Mouse (Mus musculus): Measurements from ENCODE around the gene Slc35g2. TPM values are rescaled to one million over a fixed set of nuclear protein-coding genes. Genes with fewer than 3 reads are reported as not detected.
A peak's percentile ranks its signal among the peaks of the same experiment; 100 is the strongest.

The Slc35g2 gene
- polyA plus RNA-seq, 1 experiment from 2014 or later: 9.6 TPM

- no peak for ATAC-seq (ENCODE audit: insufficient number of reproducible peaks, low FRiP score)
- Histone ChIP-seq H3K9me3 (replicated peaks) (no peaks in the 10 kb centered on the region), H3K27me3 (replicated peaks) (no peaks in the 10 kb centered on the region), H3K27ac (ENCODE audit: poor library complexity, severe bottlenecking) (no peak overlapping the region), H3K4me2 (no peak overlapping the region), H3K4me3 (no peak overlapping the region), H3K9ac (no peak overlapping the region), H3K36me3 (peaks cover 2% of the 10 kb centered on the region; the same call in 1 of the 2 replicates), H3K4me1 (replicated peaks) (peaks cover 3% of the 10 kb centered on the region; the same call in 1 of the 2 replicates)
- WGBS: 79% methylated on average over 4 of the region's 4 CpGs
Observed at GRCm38 (mm10) chr9:100558023-100558573, 12.8 kb downstream of the Slc35g2 start.

- Histone ChIP-seq H3K4me3 (no peak overlapping the region), H3K27me3 (replicated peaks) (no peaks in the 10 kb centered on the region), H3K9ac (no peak overlapping the region), H3K4me1 (replicated peaks) (peaks cover 3% of the 10 kb centered on the region; the same call in 1 of the 2 replicates), H3K27ac (ENCODE audit: poor library complexity, severe bottlenecking) (no peak overlapping the region), H3K4me2 (no peak overlapping the region), H3K36me3 (peaks cover 10% of the 10 kb centered on the region), H3K9me3 (replicated peaks) (no peaks in the 10 kb centered on the region)
- no peak for ATAC-seq (ENCODE audit: insufficient number of reproducible peaks, low FRiP score)
- 62% methylated on average over 5 of the region's 5 CpGs for WGBS
Observed at GRCm38 (mm10) chr9:100555686-100556085, 15.2 kb downstream of the Slc35g2 start.

GRCm38 (mm10) chr9:100548313-100548712, 22.6 kb downstream of the Slc35g2 start:
- peaks cover 15% of the 10 kb centered on the region for H3K4me1 ChIP-seq (replicated peaks)
- H3K27me3 ChIP-seq (replicated peaks): no peaks in the 10 kb centered on the region
- H3K9ac ChIP-seq: no peak overlapping the region
- H3K4me2 ChIP-seq: no peak overlapping the region
- no peak overlapping the region for H3K27ac ChIP-seq (ENCODE audit: poor library complexity, severe bottlenecking)
- H3K9me3 ChIP-seq (replicated peaks): 0 out of 2 replicates have a peak, but pooled peaks cover 3% of the 10 kb centered on the region
- H3K36me3 ChIP-seq: peaks cover 21% of the 10 kb centered on the region
- no peak overlapping the region for H3K4me3 ChIP-seq
- ATAC-seq (ENCODE audit: insufficient number of reproducible peaks, low FRiP score): no peak
- 85% methylated on average over 2 of the region's 2 CpGs for WGBS

- Histone ChIP-seq H3K27me3 (replicated peaks) (no peaks in the 10 kb centered on the region), H3K4me3 (peak overlapping the region; percentile 68), H3K4me1 (replicated peaks) (peaks cover 16% of the 10 kb centered on the region), H3K36me3 (peaks cover 11% of the 10 kb centered on the region), H3K9me3 (replicated peaks) (0 out of 2 replicates have a peak, but pooled peaks cover 3% of the 10 kb centered on the region), H3K9ac (peak overlapping the region; percentile 87), H3K4me2 (peak overlapping the region; percentile 80), H3K27ac (ENCODE audit: poor library complexity, severe bottlenecking) (peak overlapping the region; percentile 88)
- WGBS: 13% methylated on average over 9 of the region's 9 CpGs
- ATAC-seq (ENCODE audit: insufficient number of reproducible peaks, low FRiP score): no peak
Observed at GRCm38 (mm10) chr9:100546594-100546910, 24.3 kb downstream of the Slc35g2 start.

- H3K36me3 ChIP-seq: peaks cover 11% of the 10 kb centered on the region
- H3K4me2 ChIP-seq: peak within 1 kb of the TSS; percentile 84
- H3K9ac ChIP-seq: peak within 1 kb of the TSS; percentile 87
- 0 out of 2 replicates have a peak, but pooled peaks cover 3% of the 10 kb centered on the region for H3K9me3 ChIP-seq (replicated peaks)
- no peaks in the 10 kb centered on the region for H3K27me3 ChIP-seq (replicated peaks)
- peak; percentile 99 for ATAC-seq (ENCODE audit: insufficient number of reproducible peaks, low FRiP score)
- peak within 1 kb of the TSS; percentile 68 for H3K4me3 ChIP-seq
- peaks cover 16% of the 10 kb centered on the region for H3K4me1 ChIP-seq (replicated peaks)
- WGBS: under 1% methylated on average over 91 of the region's 93 CpGs
- peak within 1 kb of the TSS; percentile 88 for H3K27ac ChIP-seq (ENCODE audit: poor library complexity, severe bottlenecking)
Observed at GRCm38 (mm10) chr9:100545715-100546593, 24.9 kb downstream of the Slc35g2 start, which contains the start of gene Nck1. Nck1 (minus strand) TSS chr9:100546134.

- 2% methylated on average over 37 of the region's 38 CpGs for WGBS
- Histone ChIP-seq H3K4me1 (replicated peaks) (peaks cover 19% of the 10 kb centered on the region), H3K9me3 (replicated peaks) (0 out of 2 replicates have a peak, but pooled peaks cover 3% of the 10 kb centered on the region), H3K4me3 (peak overlapping the region; percentile 68), H3K4me2 (peak overlapping the region; percentile 84), H3K9ac (peak overlapping the region; percentile 87), H3K27ac (ENCODE audit: poor library complexity, severe bottlenecking) (peak overlapping the region; percentile 88), H3K27me3 (replicated peaks) (no peaks in the 10 kb centered on the region), H3K36me3 (peaks cover 9% of the 10 kb centered on the region)
- ATAC-seq (ENCODE audit: insufficient number of reproducible peaks, low FRiP score): peak; percentile 60; the same call in 1 of the 2 replicates
Observed at GRCm38 (mm10) chr9:100544948-100545714, 25.8 kb downstream of the Slc35g2 start.

- no peak overlapping the region for H3K4me2 ChIP-seq
- no peak overlapping the region for H3K9ac ChIP-seq
- H3K9me3 ChIP-seq (replicated peaks): no peaks in the 10 kb centered on the region
- H3K4me3 ChIP-seq: no peak overlapping the region
- no peaks in the 10 kb centered on the region for H3K27me3 ChIP-seq (replicated peaks)
- H3K27ac ChIP-seq (ENCODE audit: poor library complexity, severe bottlenecking): no peak overlapping the region
- ATAC-seq (ENCODE audit: insufficient number of reproducible peaks, low FRiP score): no peak
- peaks cover 24% of the 10 kb centered on the region; the same call in 1 of the 2 replicates for H3K4me1 ChIP-seq (replicated peaks)
- 79% methylated on average over 2 of the region's 2 CpGs for WGBS
- 0 out of 2 replicates have a peak, but pooled peaks cover 4% of the 10 kb centered on the region for H3K36me3 ChIP-seq
Observed at GRCm38 (mm10) chr9:100535618-100536262, 35.1 kb downstream of the Slc35g2 start.

- Histone ChIP-seq H3K4me2 (no peak overlapping the region), H3K27ac (ENCODE audit: poor library complexity, severe bottlenecking) (no peak overlapping the region), H3K9ac (no peak overlapping the region), H3K4me3 (no peak overlapping the region), H3K36me3 (0 out of 2 replicates have a peak, but pooled peaks cover 4% of the 10 kb centered on the region), H3K9me3 (replicated peaks) (no peaks in the 10 kb centered on the region), H3K27me3 (replicated peaks) (no peaks in the 10 kb centered on the region), H3K4me1 (replicated peaks) (peaks cover 25% of the 10 kb centered on the region)
- 56% methylated on average over 3 of the region's 3 CpGs for WGBS
- ATAC-seq (ENCODE audit: insufficient number of reproducible peaks, low FRiP score): no peak
Observed at GRCm38 (mm10) chr9:100534686-100535085, 36.2 kb downstream of the Slc35g2 start.

- Histone ChIP-seq H3K9me3 (replicated peaks) (peaks cover 9% of the 10 kb centered on the region), H3K4me2 (no peak overlapping the region), H3K27me3 (replicated peaks) (no peaks in the 10 kb centered on the region), H3K27ac (ENCODE audit: poor library complexity, severe bottlenecking) (no peak overlapping the region), H3K4me3 (no peak overlapping the region), H3K9ac (no peak overlapping the region), H3K36me3 (peaks cover 13% of the 10 kb centered on the region), H3K4me1 (replicated peaks) (peaks cover 25% of the 10 kb centered on the region)
- WGBS: 63% methylated on average over 3 of the region's 3 CpGs
- no peak for ATAC-seq (ENCODE audit: insufficient number of reproducible peaks, low FRiP score)
Observed at GRCm38 (mm10) chr9:100532847-100533505, 37.9 kb downstream of the Slc35g2 start.

GRCm38 (mm10) chr9:100531296-100531695, 39.6 kb downstream of the Slc35g2 start:
- peaks cover 23% of the 10 kb centered on the region for H3K4me1 ChIP-seq (replicated peaks)
- ATAC-seq (ENCODE audit: insufficient number of reproducible peaks, low FRiP score): no peak
- H3K4me3 ChIP-seq: no peak overlapping the region
- peaks cover 9% of the 10 kb centered on the region for H3K9me3 ChIP-seq (replicated peaks)
- peaks cover 9% of the 10 kb centered on the region for H3K36me3 ChIP-seq
- H3K9ac ChIP-seq: no peak overlapping the region
- 55% methylated on average over 1 of the region's 1 CpGs for WGBS
- H3K4me2 ChIP-seq: no peak overlapping the region
- no peaks in the 10 kb centered on the region for H3K27me3 ChIP-seq (replicated peaks)
- no peak overlapping the region for H3K27ac ChIP-seq (ENCODE audit: poor library complexity, severe bottlenecking)

Measured in heart, embryonic 12.5 days (tissue).